Mouse (Mus musculus) lung, adult 2 months (tissue): ENCODE measurements around the gene Polr3h.

Experiments used
- CTCF ChIP-seq: fragments of 200-500 bp; IDR thresholded peaks from 2 replicates; pipeline ENCODE4 v1.5.1; 2011; ENCODE audit warnings: mild to moderate bottlenecking, low read length, control low read depth; ENCODE audit not compliant: insufficient read depth
- POLR2A ChIP-seq: fragments of 200-500 bp; IDR thresholded peaks from 2 replicates; pipeline ENCODE4 v1.6.1; 2011; ENCODE audit warnings: low read depth, mild to moderate bottlenecking, control low read depth, low read length, borderline replicate concordance; ENCODE audit errors: extremely low read depth

GRCm38 (mm10) chr15:81917201-81917600, 8.8 kb downstream of the Polr3h start:
- TF ChIP-seq CTCF (no peak), POLR2A (no peak)
